Mouse (Mus musculus): Measurements from ENCODE around the gene Ncapd2. TPM values are rescaled to one million over a fixed set of nuclear protein-coding genes. Genes with fewer than 3 reads are reported as not detected.

Ncapd2 gene
- total and polyA plus RNA-seq, 2 experiments from 2014 or later = 21.0 to 33.7 TPM

DNA sequence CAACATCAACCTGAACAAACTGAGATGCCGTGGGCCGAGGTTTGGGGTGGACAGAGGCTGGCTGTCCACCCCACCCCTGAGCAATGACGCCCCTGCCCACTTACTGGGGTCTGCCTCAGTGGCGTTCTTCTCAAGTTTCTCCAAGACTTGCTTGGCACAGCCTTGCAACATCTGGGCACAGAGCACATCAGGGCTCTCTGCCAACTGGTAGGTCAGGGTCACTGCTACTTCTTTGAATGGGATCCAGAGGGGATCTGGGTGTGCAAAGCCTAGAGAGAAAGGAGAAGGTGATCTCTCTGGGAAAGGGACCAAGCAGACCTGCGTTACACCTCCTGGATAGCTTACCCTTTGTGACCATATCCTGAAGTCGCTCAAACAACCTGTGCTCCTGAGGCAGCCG, 18.2 kb downstream of the Ncapd2 start:
- Histone ChIP-seq H3K36me3 (ENCODE audit: insufficient read depth, low read length) (peaks cover 83% of the 10 kb centered on the region), H3K4me2 (ENCODE audit: low read depth, low read length, poor library complexity, severe bottlenecking) (no peak overlapping the region), H3K9ac (replicated peaks; ENCODE audit: low read length, poor library complexity, severe bottlenecking) (no peak overlapping the region), H3K27ac (ENCODE audit: low read depth, low read length) (no peak overlapping the region), H3K27me3 (ENCODE audit: insufficient read depth, low read length) (no peaks in the 10 kb centered on the region), H3K4me1 (ENCODE audit: insufficient read depth, low read length) (no peaks in the 10 kb centered on the region), H3K4me3 (ENCODE audit: low read depth, low read length) (no peak overlapping the region), H3K9me3 (ENCODE audit: low read length) (no peaks in the 10 kb centered on the region)
- no peak for TF ChIP-seq CTCF (IDR thresholded peaks at IDR 0.05)
- ATAC-seq (ENCODE audit: low FRiP score) (no peak), DNase-seq (ENCODE audit: low spot score) (no peak)
- WGBS = 94% methylated on average over 7 of the region's 7 CpGs

DNA sequence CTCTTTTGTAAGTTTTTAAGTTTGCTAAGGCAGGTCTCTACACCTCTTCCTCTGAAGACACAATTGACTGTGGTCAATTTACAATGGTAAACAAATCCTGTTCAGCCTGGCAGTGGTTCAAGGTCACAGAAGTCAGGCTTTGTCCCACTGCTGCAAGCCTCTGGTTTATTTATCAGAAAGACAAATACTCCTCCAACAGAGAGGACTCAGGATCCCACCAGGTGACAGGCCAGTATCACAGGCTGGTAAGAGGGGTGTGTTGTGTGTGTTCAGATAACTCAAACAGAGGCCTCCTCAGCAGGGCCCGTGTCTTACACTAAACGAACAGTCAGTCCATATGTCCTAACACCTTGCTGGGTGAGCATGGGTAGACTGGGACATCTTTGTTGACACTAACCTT, 19.0 kb downstream of the Ncapd2 start:
- ATAC-seq (ENCODE audit: low FRiP score) (no peak), DNase-seq (ENCODE audit: low spot score) (no peak)
- Histone ChIP-seq H3K9ac (replicated peaks; ENCODE audit: low read length, poor library complexity, severe bottlenecking) (no peak overlapping the region), H3K4me1 (ENCODE audit: insufficient read depth, low read length) (no peaks in the 10 kb centered on the region), H3K9me3 (ENCODE audit: low read length) (no peaks in the 10 kb centered on the region), H3K4me3 (ENCODE audit: low read depth, low read length) (no peak overlapping the region), H3K4me2 (ENCODE audit: low read depth, low read length, poor library complexity, severe bottlenecking) (no peak overlapping the region), H3K27me3 (ENCODE audit: insufficient read depth, low read length) (no peaks in the 10 kb centered on the region), H3K36me3 (ENCODE audit: insufficient read depth, low read length) (peaks cover 79% of the 10 kb centered on the region), H3K27ac (ENCODE audit: low read depth, low read length) (no peak overlapping the region)
- WGBS = 91% methylated on average over 2 of the region's 2 CpGs
- TF ChIP-seq CTCF (IDR thresholded peaks at IDR 0.05) = no peak

GRCm38 (mm10) chr6:125170194-125170593, 21.3 kb downstream of the Ncapd2 start:
- H3K4me3 ChIP-seq (ENCODE audit: low read depth, low read length) = no peak overlapping the region
- H3K9ac ChIP-seq (replicated peaks; ENCODE audit: low read length, poor library complexity, severe bottlenecking) = no peak overlapping the region
- H3K36me3 ChIP-seq (ENCODE audit: insufficient read depth, low read length) = peaks cover 59% of the 10 kb centered on the region

DNA sequence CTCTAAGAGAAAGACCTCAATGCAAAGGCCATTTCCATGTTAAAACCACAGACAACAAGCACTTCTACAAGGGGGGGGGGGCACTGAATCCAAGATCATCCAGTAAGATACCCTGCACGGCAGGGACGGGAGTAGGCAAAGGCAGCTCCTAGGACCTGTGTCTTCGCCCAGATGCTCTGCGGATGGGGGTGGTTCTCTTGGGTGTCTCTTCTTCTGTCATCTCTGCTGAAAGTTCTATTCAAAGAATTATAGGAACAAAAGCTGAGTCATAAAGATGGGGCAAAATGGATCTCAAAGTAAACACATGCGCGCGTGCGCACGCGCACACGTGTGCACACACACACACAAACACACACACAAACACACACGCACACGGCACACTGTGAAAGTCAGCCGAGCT, 23.4 kb downstream of the Ncapd2 start:
- H3K4me2 ChIP-seq (ENCODE audit: low read depth, low read length, poor library complexity, severe bottlenecking) = no peak overlapping the region
- WGBS = 92% methylated on average over 14 of the region's 14 CpGs
- ATAC-seq (ENCODE audit: low FRiP score) = no peak
- no peak for DNase-seq (ENCODE audit: low spot score)
- H3K27ac ChIP-seq (ENCODE audit: low read depth, low read length) = no peak overlapping the region
- peaks cover 11% of the 10 kb centered on the region; the same call in 1 of the 2 replicates for H3K4me1 ChIP-seq (ENCODE audit: insufficient read depth, low read length)
- H3K4me3 ChIP-seq (ENCODE audit: low read depth, low read length) = no peak overlapping the region
- no peak for TF ChIP-seq CTCF (IDR thresholded peaks at IDR 0.05)
- no peaks in the 10 kb centered on the region for H3K27me3 ChIP-seq (ENCODE audit: insufficient read depth, low read length)
- peaks cover 45% of the 10 kb centered on the region for H3K36me3 ChIP-seq (ENCODE audit: insufficient read depth, low read length)
- H3K9ac ChIP-seq (replicated peaks; ENCODE audit: low read length, poor library complexity, severe bottlenecking) = no peak overlapping the region
- H3K9me3 ChIP-seq (ENCODE audit: low read length) = no peaks in the 10 kb centered on the region

More at GRCm38 (mm10) chr6:125170194-125170593, 21.3 kb downstream of the Ncapd2 start:
- TF ChIP-seq CTCF (IDR thresholded peaks at IDR 0.05) = no peak
- no peak for ATAC-seq (ENCODE audit: low FRiP score)
- WGBS = 82% methylated on average over 6 of the region's 6 CpGs
- Histone ChIP-seq H3K27ac (ENCODE audit: low read depth, low read length) (no peak overlapping the region), H3K4me1 (ENCODE audit: insufficient read depth, low read length) (peaks cover 6% of the 10 kb centered on the region; the same call in 1 of the 2 replicates), H3K4me2 (ENCODE audit: low read depth, low read length, poor library complexity, severe bottlenecking) (no peak overlapping the region), H3K9me3 (ENCODE audit: low read length) (no peaks in the 10 kb centered on the region), H3K27me3 (ENCODE audit: insufficient read depth, low read length) (no peaks in the 10 kb centered on the region)
- no peak for DNase-seq (ENCODE audit: low spot score)

DNA sequence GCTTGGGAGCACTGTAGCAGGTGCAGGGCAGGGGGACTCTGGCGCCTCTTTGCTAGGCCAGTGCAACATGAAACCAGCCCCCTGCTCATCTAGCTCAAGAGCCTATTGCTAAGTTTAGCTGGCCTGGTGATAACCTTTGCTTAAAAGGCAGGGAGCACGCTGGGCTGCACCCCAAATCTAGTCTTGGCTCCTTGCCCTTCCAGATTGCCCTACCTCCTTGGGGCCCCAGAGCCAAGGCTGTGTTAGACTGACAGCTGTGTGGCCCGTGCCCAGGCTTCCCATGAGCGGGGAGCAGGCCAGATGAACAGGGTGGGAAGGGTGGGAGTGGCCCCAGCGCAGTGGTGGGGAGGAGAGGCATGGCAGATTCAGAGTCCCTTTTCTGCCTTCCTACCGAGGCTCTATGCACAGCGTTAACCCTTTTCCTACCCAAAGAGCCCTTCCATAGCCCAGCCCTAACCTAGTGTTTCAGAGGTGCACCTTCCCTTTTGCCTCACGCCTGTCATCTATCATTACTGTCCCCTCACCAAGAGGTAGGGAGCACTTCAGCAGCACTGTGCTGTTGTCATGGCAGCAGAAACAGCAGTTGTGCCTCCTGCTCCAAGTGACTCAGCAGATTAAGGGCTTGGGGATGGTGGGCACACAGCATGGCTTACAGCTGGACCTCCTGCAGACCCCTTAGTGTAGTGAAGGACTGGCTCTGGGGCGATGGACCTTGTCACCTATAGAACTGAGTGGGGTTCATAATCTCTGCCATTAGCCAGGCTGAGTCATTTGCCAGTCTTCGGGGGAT, 24.4 kb downstream of the Ncapd2 start:
- 10% methylated on average over 10 of the region's 10 CpGs for WGBS
- Histone ChIP-seq H3K9me3 (ENCODE audit: low read length) (no peaks in the 10 kb centered on the region), H3K27ac (ENCODE audit: low read depth, low read length) (0 out of 2 replicates have a peak overlapping the region, but pooled peaks have one; percentile 89), H3K4me3 (ENCODE audit: low read depth, low read length) (0 out of 2 replicates have a peak overlapping the region, but pooled peaks have one; percentile 59), H3K9ac (replicated peaks; ENCODE audit: low read length, poor library complexity, severe bottlenecking) (0 out of 2 replicates have a peak overlapping the region, but pooled peaks have one; percentile 9), H3K36me3 (ENCODE audit: insufficient read depth, low read length) (peaks cover 37% of the 10 kb centered on the region), H3K4me1 (ENCODE audit: insufficient read depth, low read length) (peaks cover 11% of the 10 kb centered on the region; the same call in 1 of the 2 replicates), H3K27me3 (ENCODE audit: insufficient read depth, low read length) (no peaks in the 10 kb centered on the region), H3K4me2 (ENCODE audit: low read depth, low read length, poor library complexity, severe bottlenecking) (peak overlapping the region; percentile 79)
- DNase-seq (ENCODE audit: low spot score) (peak; percentile 55), ATAC-seq (ENCODE audit: low FRiP score) (no peak)
- no peak for TF ChIP-seq CTCF (IDR thresholded peaks at IDR 0.05)

GRCm38 (mm10) chr6:125166051-125166751, 25.3 kb downstream of the Ncapd2 start, which contains the start of gene Gapdh:
TSS of gene Gapdh (minus strand) at chr6:125166467.
- Histone ChIP-seq H3K36me3 (ENCODE audit: insufficient read depth, low read length) (peaks cover 28% of the 10 kb centered on the region), H3K4me3 (ENCODE audit: low read depth, low read length) (peak within 1 kb of the TSS; percentile 59), H3K27me3 (ENCODE audit: insufficient read depth, low read length) (no peaks in the 10 kb centered on the region), H3K27ac (ENCODE audit: low read depth, low read length) (peak within 1 kb of the TSS; percentile 89), H3K4me1 (ENCODE audit: insufficient read depth, low read length) (peaks cover 11% of the 10 kb centered on the region; the same call in 1 of the 2 replicates), H3K9ac (replicated peaks; ENCODE audit: low read length, poor library complexity, severe bottlenecking) (peak within 1 kb of the TSS; percentile 81), H3K4me2 (ENCODE audit: low read depth, low read length, poor library complexity, severe bottlenecking) (peak within 1 kb of the TSS; percentile 79), H3K9me3 (ENCODE audit: low read length) (no peaks in the 10 kb centered on the region)
- WGBS = under 1% methylated on average over 12 of the region's 18 CpGs
- ATAC-seq (ENCODE audit: low FRiP score) (no peak), DNase-seq (ENCODE audit: low spot score) (peak; percentile 70)
- TF ChIP-seq CTCF (IDR thresholded peaks at IDR 0.05) = no peak

Measured in midbrain, postnatal 0 days (tissue).